Mouse (Mus musculus) liver, postnatal 0 days (tissue): ENCODE measurements around the gene Ccdc194. TPM values are rescaled to one million over a fixed set of nuclear protein-coding genes. Genes with fewer than 3 reads are reported as not detected.
"Not testable (repeated sequence)": the region's sequence is repeated elsewhere in the genome, so short reads cannot be mapped to it uniquely, and the experiment has no call there.

ENCODE experiments used
- ATAC-seq: fragments of 200-750 bp; cut with Nextera tagmentation; 2 replicates; pipeline ENCODE4 v1.8.0; 2017; ENCODE audit warnings: mild to moderate bottlenecking, moderate library complexity
- DNase-seq: peaks from one replicate; pipeline ENCODE4 v3.0.0-alpha.2; 2016
- H3K27ac ChIP-seq: fragments of 300-500 bp; sonication (generic); 2 replicates; pipeline ENCODE4 v1.5.1; 2014; ENCODE audit warnings: antibody characterized with exemption, moderate library complexity, mild to moderate bottlenecking, low read depth
- H3K27me3 ChIP-seq: fragments of 300-500 bp; sonication (generic); 2 replicates; pipeline ENCODE4 v1.6.1; 2014; ENCODE audit warnings: low read length, control low read depth, mixed read lengths; ENCODE audit not compliant: insufficient read depth
- H3K36me3 ChIP-seq: fragments of 300-500 bp; sonication (generic); replicated peaks from 2 replicates; pipeline ENCODE4 v1.6.1; 2014; ENCODE audit warnings: mild to moderate bottlenecking, control low read depth, low read length, moderate library complexity, mixed read lengths; ENCODE audit not compliant: insufficient read depth
- H3K4me1 ChIP-seq: fragments of 300-500 bp; sonication (generic); 2 replicates; pipeline ENCODE4 v1.6.1; 2014; ENCODE audit warnings: antibody characterized with exemption, mild to moderate bottlenecking, control low read depth; ENCODE audit not compliant: insufficient read depth
- H3K4me2 ChIP-seq: fragments of 300-500 bp; sonication (generic); 2 replicates; pipeline ENCODE4 v1.6.1; 2014; ENCODE audit warnings: low read depth, mild to moderate bottlenecking, low read length, moderate library complexity, mixed read lengths
- H3K4me3 ChIP-seq: fragments of 300-500 bp; sonication (generic); 2 replicates; pipeline ENCODE4 v1.5.1; 2014; ENCODE audit warnings: low read depth, low read length
- H3K9ac ChIP-seq: fragments of 300-500 bp; sonication (generic); replicated peaks from 2 replicates; pipeline ENCODE4 v1.6.1; 2014; ENCODE audit warnings: mild to moderate bottlenecking, moderate library complexity
- H3K9me3 ChIP-seq: fragments of 300-500 bp; sonication (generic); 2 replicates; pipeline ENCODE4 v1.6.1; 2016; ENCODE audit warnings: mild to moderate bottlenecking, control low read depth, low read length, mixed read lengths
- CTCF ChIP-seq: sonication (generic); IDR thresholded peaks from 2 replicates; pipeline ENCODE4 v1.5.1; 2016; ENCODE audit warnings: antibody characterized with exemption, low read depth
- EP300 ChIP-seq: IDR thresholded peaks from 2 replicates; pipeline ENCODE4 v1.6.1; 2016; ENCODE audit warnings: antibody characterized with exemption, low read depth, mild to moderate bottlenecking
- WGBS: fragments of 180-500 bp; shearing (Covaris S2); extraction: QIAGEN DNeasy Blood & Tissue Kit; methylation state at CpG from one replicate; pipeline ENCODE4 v1.1.7; 2014; ENCODE audit not compliant: insufficient replicate concordance; 5-methylcytosine and 5-hydroxymethylcytosine counted together
- polyA plus RNA-seq: library from polyadenylated mRNA; unstranded; fragments of >200 nt; fragmentation: Nextera tagmentation; extraction: Ambion mirVana; gene quantifications from 2 replicates; pipeline ENCODE4 v1.2.1, GENCODE M21; 2015

The Ccdc194 gene
- polyA plus RNA-seq, 1 experiment from 2014 or later = not detected

GRCm38 (mm10) chr8:71519037-71519825 is 6.3 kb downstream of the Ccdc194 start:
- not testable (repeated sequence) for ATAC-seq
- DNase-seq = peak; percentile 72

GRCm38 (mm10) chr8:71516786-71517185 is 8.7 kb downstream of the Ccdc194 start:
- no peak overlapping the region for H3K9ac ChIP-seq
- no peak for DNase-seq

More at GRCm38 (mm10) chr8:71519037-71519825, 6.3 kb downstream of the Ccdc194 start:
- not testable (repeated sequence) for H3K4me3 ChIP-seq, H3K27me3 ChIP-seq, H3K9me3 ChIP-seq, H3K9ac ChIP-seq, H3K4me1 ChIP-seq, H3K27ac ChIP-seq, H3K36me3 ChIP-seq, H3K4me2 ChIP-seq
- TF ChIP-seq CTCF = peak; percentile 70
- WGBS = 31% methylated on average over 9 of the region's 10 CpGs

GRCm38 (mm10) chr8:71515043-71515442 is 10.5 kb downstream of the Ccdc194 start:
- no peak overlapping the region for H3K4me3 ChIP-seq
- ATAC-seq = no peak
- no peaks in the 10 kb centered on the region for H3K9me3 ChIP-seq
- no peaks in the 10 kb centered on the region for H3K4me1 ChIP-seq
- H3K36me3 ChIP-seq = no peaks in the 10 kb centered on the region
- H3K4me2 ChIP-seq = no peak overlapping the region
- no peaks in the 10 kb centered on the region for H3K27me3 ChIP-seq
- no peak overlapping the region for H3K9ac ChIP-seq
- 70% methylated on average over 5 of the region's 5 CpGs for WGBS
- TF ChIP-seq EP300 (no peak), CTCF (no peak)
- DNase-seq = no peak
- no peak overlapping the region for H3K27ac ChIP-seq

More at GRCm38 (mm10) chr8:71516786-71517185, 8.7 kb downstream of the Ccdc194 start:
- Histone ChIP-seq H3K9me3 (no peaks in the 10 kb centered on the region), H3K4me3 (no peak overlapping the region), H3K27me3 (no peaks in the 10 kb centered on the region), H3K4me1 (no peaks in the 10 kb centered on the region), H3K4me2 (no peak overlapping the region), H3K27ac (no peak overlapping the region), H3K36me3 (no peaks in the 10 kb centered on the region)
- WGBS = 37% methylated on average over 6 of the region's 6 CpGs
- TF ChIP-seq EP300 (no peak), CTCF (no peak)
- ATAC-seq = no peak

- H3K4me3 ChIP-seq = no peak overlapping the region
- H3K27me3 ChIP-seq = peaks cover 10% of the 10 kb centered on the region
- no peaks in the 10 kb centered on the region for H3K9me3 ChIP-seq
- DNase-seq (no peak), ATAC-seq (no peak)
- H3K4me2 ChIP-seq = no peak overlapping the region
- no peaks in the 10 kb centered on the region for H3K36me3 ChIP-seq
- no peak overlapping the region for H3K9ac ChIP-seq
- TF ChIP-seq CTCF = no peak
- TF ChIP-seq EP300 = no peak
- WGBS = 36% methylated on average over 15 of the region's 15 CpGs
- H3K27ac ChIP-seq = no peak overlapping the region
- no peaks in the 10 kb centered on the region for H3K4me1 ChIP-seq
Observed at GRCm38 (mm10) chr8:71513018-71513754, 12.3 kb downstream of the Ccdc194 start.

- Histone ChIP-seq H3K4me1 (no peaks in the 10 kb centered on the region; the same call in 1 of the 2 replicates), H3K4me3 (0 out of 2 replicates have a peak within 1 kb of the TSS, but pooled peaks have one; percentile 17), H3K9me3 (no peaks in the 10 kb centered on the region), H3K4me2 (peak within 1 kb of the TSS; percentile 59), H3K36me3 (no peaks in the 10 kb centered on the region), H3K27me3 (peaks cover 26% of the 10 kb centered on the region), H3K27ac (no peak within 1 kb of the TSS), H3K9ac (0 out of 2 replicates have a peak within 1 kb of the TSS, but pooled peaks have one; percentile 3)
- ATAC-seq (peak; percentile 81), DNase-seq (peak; percentile 48)
- WGBS = 19% methylated on average over 14 of the region's 14 CpGs
- TF ChIP-seq CTCF (no peak), EP300 (peak; percentile 48)
Observed at GRCm38 (mm10) chr8:71511644-71512043, 13.9 kb downstream of the Ccdc194 start, which contains the start of gene Plvap. TSS of gene Plvap (minus strand) at chr8:71511752.

GRCm38 (mm10) chr8:71509316-71509715 is 16.2 kb downstream of the Ccdc194 start:
- Histone ChIP-seq H3K4me3 (no peak overlapping the region), H3K9ac (no peak overlapping the region; the same call in 1 of the 2 replicates), H3K36me3 (no peaks in the 10 kb centered on the region), H3K9me3 (no peaks in the 10 kb centered on the region), H3K27ac (no peak overlapping the region), H3K27me3 (peaks cover 34% of the 10 kb centered on the region), H3K4me1 (no peaks in the 10 kb centered on the region; the same call in 1 of the 2 replicates), H3K4me2 (no peak overlapping the region)
- 75% methylated on average over 2 of the region's 2 CpGs for WGBS
- TF ChIP-seq CTCF (no peak), EP300 (no peak)
- ATAC-seq (no peak), DNase-seq (no peak)
